ENCODE assay signal across 11 mouse cellular contexts in genomic region chr6:17806569-17806968, GRCm38 (mm10).
DNase-seq lines count a peak whose midpoint lies in the region; ATAC-seq lines count a peak whose summit lies in the region.
"Had no signal": no experiment of that assay in that cellular context is flagged by ENCODE, and none has a peak within 500 bp of the region (broad histone marks: within the 10 kb centered on the region; RNA-seq: fewer than 3 reads in every experiment).

No protein-coding gene starts in this region.

- no peak overlapping the region for H3K9ac ChIP-seq in forebrain, embryonic 16.5 days (replicated peaks; ENCODE audit: low read depth, low read length)
- H3K9ac ChIP-seq in midbrain, embryonic 12.5 days (replicated peaks): no peak overlapping the region
- H3K9ac ChIP-seq: lung, embryonic 15.5 days had no signal

- no peaks in the 10 kb centered on the region; the same call in 1 of the 2 replicates for H3K9me3 ChIP-seq in forebrain, embryonic 10.5 days
- H3K9me3 ChIP-seq in forebrain, embryonic 16.5 days (ENCODE audit: control insufficient read depth, low read length): no peaks in the 10 kb centered on the region
- H3K9me3 ChIP-seq in midbrain, embryonic 12.5 days: no peaks in the 10 kb centered on the region
- H3K9me3 ChIP-seq: lung, embryonic 15.5 days had no signal

- H3K4me2 ChIP-seq in forebrain, embryonic 16.5 days (ENCODE audit: low read length): no peak overlapping the region
- no peak overlapping the region for H3K4me2 ChIP-seq in midbrain, embryonic 12.5 days (replicated peaks)
- H3K4me2 ChIP-seq: lung, embryonic 15.5 days had no signal

- WGBS in forebrain, embryonic 10.5 days: 13% methylated on average over 4 of the region's 4 CpGs
- WGBS in forebrain, embryonic 16.5 days: 12% methylated on average over 4 of the region's 4 CpGs
- 16% methylated on average over 4 of the region's 4 CpGs for WGBS in midbrain, embryonic 12.5 days

- H3K4me1 ChIP-seq in forebrain, embryonic 10.5 days: peaks cover 23% of the 10 kb centered on the region
- peaks cover 9% of the 10 kb centered on the region for H3K4me1 ChIP-seq in forebrain, embryonic 16.5 days (replicated peaks; ENCODE audit: control insufficient read depth, insufficient read depth, low read length)
- H3K4me1 ChIP-seq in midbrain, embryonic 12.5 days: peaks cover 7% of the 10 kb centered on the region

- peak; percentile 32 for DNase-seq in forebrain, embryonic 10.5 days (ENCODE audit: extremely low spot score, low spot score)
- DNase-seq in ES-CJ7 (ENCODE audit: low read depth, low spot score): peak; percentile 62
- no peak for DNase-seq in c-Kit-positive CD71-positive TER-119-positive erythroid progenitor cells, embryonic 14.5 days (ENCODE audit: low spot score)
- no peak for DNase-seq in adrenal gland, adult 18-20 months (ENCODE audit: low spot score in 2 of 2)
- DNase-seq in lung, postnatal 36 days: no peak
- DNase-seq: gastrocnemius, adult 2 months; thymus, postnatal 25 days had no signal

- H3K4me3 ChIP-seq in forebrain, embryonic 10.5 days: no peak overlapping the region
- no peak overlapping the region for H3K4me3 ChIP-seq in forebrain, embryonic 16.5 days (replicated peaks; ENCODE audit: low read length)
- no peak overlapping the region for H3K4me3 ChIP-seq in midbrain, embryonic 12.5 days
- H3K4me3 ChIP-seq: gastrocnemius, adult 2 months; lung, embryonic 15.5 days had no signal

- H3K27ac ChIP-seq in forebrain, embryonic 10.5 days: peak overlapping the region; percentile 56
- no peak overlapping the region for H3K27ac ChIP-seq in forebrain, embryonic 16.5 days (ENCODE audit: low read length)
- H3K27ac ChIP-seq in midbrain, embryonic 12.5 days (replicated peaks): no peak overlapping the region; the same call in 1 of the 2 replicates
- H3K27ac ChIP-seq: gastrocnemius, adult 2 months; lung, embryonic 15.5 days had no signal

- H3K27me3 ChIP-seq in forebrain, embryonic 10.5 days (ENCODE audit: poor library complexity, severe bottlenecking): no peaks in the 10 kb centered on the region
- H3K27me3 ChIP-seq in forebrain, embryonic 16.5 days (replicated peaks; ENCODE audit: control insufficient read depth, insufficient read depth, low read length): no peaks in the 10 kb centered on the region
- H3K27me3 ChIP-seq in midbrain, embryonic 12.5 days: no peaks in the 10 kb centered on the region
- H3K27me3 ChIP-seq: lung, embryonic 15.5 days had no signal

- no peak for ATAC-seq in forebrain, embryonic 16.5 days
- peak; percentile 49 for ATAC-seq in erythroid progenitor cell, adult 5-6 weeks (replicated peaks; ENCODE audit: low FRiP score, poor library complexity, severe bottlenecking)
- ATAC-seq in midbrain, embryonic 12.5 days (ENCODE audit: low FRiP score, low read depth): peak; percentile 27; the same call in 1 of the 2 replicates

- H3K36me3 ChIP-seq in forebrain, embryonic 10.5 days (replicated peaks): no peaks in the 10 kb centered on the region
- no peaks in the 10 kb centered on the region for H3K36me3 ChIP-seq in forebrain, embryonic 16.5 days (ENCODE audit: control insufficient read depth, insufficient read depth)
- H3K36me3 ChIP-seq in midbrain, embryonic 12.5 days: no peaks in the 10 kb centered on the region
- H3K36me3 ChIP-seq: lung, embryonic 15.5 days had no signal

Comparison
In these comparisons a context has a peak if more than half of its experiments do, and no peak if none do; other contexts are left out.
1. DNase-seq: peak in forebrain, embryonic 10.5 days (single experiment) and ES-CJ7 (single experiment); none in c-Kit-positive CD71-positive TER-119-positive erythroid progenitor cells, embryonic 14.5 days (single experiment), adrenal gland, adult 18-20 months (0 of 2) and lung, postnatal 36 days (single experiment).